In the genomic region with DNA sequence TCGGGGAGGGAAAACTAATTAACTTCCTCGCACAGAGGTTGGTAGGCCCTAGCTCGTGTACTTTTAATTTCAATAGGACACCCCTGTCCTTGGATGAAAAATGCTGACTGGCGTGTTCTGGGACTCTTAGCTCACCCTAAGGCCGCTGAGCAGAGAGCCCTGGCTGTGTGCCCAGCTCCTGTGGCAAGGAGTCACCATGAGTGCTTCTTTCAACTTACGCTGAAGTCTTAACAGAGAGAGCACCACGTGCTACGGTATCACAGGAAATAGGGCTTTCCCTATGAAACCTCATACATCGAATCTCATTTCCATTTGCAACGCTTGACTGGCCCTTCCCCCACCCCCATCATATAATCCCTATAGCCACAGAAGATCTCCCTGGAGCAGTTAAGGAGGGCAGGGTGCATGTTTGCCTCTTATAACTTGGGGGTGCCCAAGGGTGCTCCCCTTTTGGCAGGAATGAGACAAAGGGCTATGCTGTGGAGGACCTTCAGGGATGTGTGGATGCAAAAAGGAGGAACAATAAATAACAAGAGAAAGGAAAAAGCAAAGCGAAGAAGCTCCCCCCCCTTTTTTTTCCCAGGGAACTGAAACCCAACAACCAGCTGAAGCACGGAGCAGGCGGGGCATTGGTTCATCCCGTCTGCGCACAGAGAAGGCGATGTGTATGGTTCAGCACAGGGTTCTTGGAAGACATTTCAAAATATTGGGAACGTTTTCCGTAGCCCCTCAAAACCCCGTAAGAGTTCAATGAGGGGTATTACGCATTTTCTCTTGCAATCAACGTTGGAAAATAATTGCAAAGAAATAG, we compare ENCODE assay signal across 10 mouse cellular contexts. TPM values are rescaled to one million over a fixed set of nuclear protein-coding genes. Genes with fewer than 3 reads are reported as not detected.
DNase-seq lines count a peak whose midpoint lies in the region; ATAC-seq and TF ChIP-seq lines count a peak whose summit lies in the region.
"Had no signal": no experiment of that assay in that cellular context is flagged by ENCODE, and none has a peak within 500 bp of the region (broad histone marks: within the 10 kb centered on the region; RNA-seq: fewer than 3 reads in every experiment).

No protein-coding gene starts in this region.

- H3K9ac ChIP-seq in kidney, embryonic 14.5 days (ENCODE audit: low read depth, low read length): no peak overlapping the region
- H3K9ac ChIP-seq in stomach, embryonic 16.5 days (ENCODE audit: low read length): no peak overlapping the region

- H3K9me3 ChIP-seq in kidney, embryonic 14.5 days (ENCODE audit: control insufficient read depth, low read length): no peaks in the 10 kb centered on the region
- H3K9me3 ChIP-seq in stomach, embryonic 16.5 days (replicated peaks; ENCODE audit: control insufficient read depth, low read length): no peaks in the 10 kb centered on the region

- no peak for TF ChIP-seq POLR2A in cerebellum, adult 2 months (IDR thresholded peaks at IDR 0.05; ENCODE audit: borderline replicate concordance, insufficient read depth, low read length)

- no peaks in the 10 kb centered on the region for H3K27me3 ChIP-seq in cerebellum, adult 2 months (ENCODE audit: control insufficient read depth, insufficient read depth, low read length)
- H3K27me3 ChIP-seq in kidney, embryonic 14.5 days (ENCODE audit: control insufficient read depth, insufficient read depth, low read length): no peaks in the 10 kb centered on the region
- H3K27me3 ChIP-seq in stomach, embryonic 16.5 days (ENCODE audit: control insufficient read depth, insufficient read depth, low read length): no peaks in the 10 kb centered on the region

- no peak overlapping the region for H3K4me3 ChIP-seq in cerebellum, adult 2 months (replicated peaks; ENCODE audit: insufficient read depth, low read depth, low read length)
- no peak overlapping the region for H3K4me3 ChIP-seq in kidney, embryonic 14.5 days (ENCODE audit: low read length)
- H3K4me3 ChIP-seq in stomach, embryonic 16.5 days (replicated peaks; ENCODE audit: low read length): no peak overlapping the region
- H3K4me3 ChIP-seq: erythroblast, embryonic 14.5 days had no signal

- TF ChIP-seq CTCF in cerebellum, adult 2 months (IDR thresholded peaks at IDR 0.05; ENCODE audit: borderline replicate concordance, insufficient read depth, low read depth, low read length): no peak

- DNase-seq in cerebellum, adult 2 months: peak; percentile 45 to 49
- no peak for DNase-seq in cerebellum, adult 11-12 months
- peak; percentile 3 for DNase-seq in thymus, postnatal 25 days
- no peak for DNase-seq in thymus, postnatal 0 days (ENCODE audit: low spot score)
- peak; percentile 77 for DNase-seq in heart, adult 8-10 months (ENCODE audit: low spot score)

- 0 out of 2 replicates have a peak, but pooled peaks cover 3% of the 10 kb centered on the region for H3K4me1 ChIP-seq in cerebellum, adult 2 months (ENCODE audit: control insufficient read depth, insufficient read depth, low read length)
- peaks cover 12% of the 10 kb centered on the region for H3K4me1 ChIP-seq in kidney, embryonic 14.5 days (ENCODE audit: control insufficient read depth, insufficient read depth, low read length)
- peaks cover 11% of the 10 kb centered on the region for H3K4me1 ChIP-seq in stomach, embryonic 16.5 days (ENCODE audit: control insufficient read depth, insufficient read depth, low read length)

- no peak overlapping the region for H3K27ac ChIP-seq in cerebellum, adult 2 months (ENCODE audit: insufficient read depth, low read length)
- peak overlapping the region; percentile 20; the same call in 1 of the 2 replicates for H3K27ac ChIP-seq in kidney, embryonic 14.5 days (ENCODE audit: low read depth, low read length)
- H3K27ac ChIP-seq in stomach, embryonic 16.5 days (ENCODE audit: low read length): no peak overlapping the region; the same call in 1 of the 2 replicates

- ATAC-seq in kidney, embryonic 14.5 days (ENCODE audit: low FRiP score, low TSS enrichment): peak; percentile 93
- ATAC-seq in megakaryocyte progenitor cell, adult 5-6 weeks (replicated peaks; ENCODE audit: poor library complexity): peak; percentile 87
- peak; percentile 64; the same call in 1 of the 2 replicates for ATAC-seq in stomach, embryonic 16.5 days (ENCODE audit: insufficient read depth, low FRiP score)

- H3K36me3 ChIP-seq in kidney, embryonic 14.5 days (ENCODE audit: control insufficient read depth, insufficient read depth, low read length): no peaks in the 10 kb centered on the region
- no peaks in the 10 kb centered on the region for H3K36me3 ChIP-seq in stomach, embryonic 16.5 days (ENCODE audit: control insufficient read depth, insufficient read depth, low read length)

- 81% methylated on average over 21 of the region's 21 CpGs for WGBS in cerebellum, adult 2 months
- 57% methylated on average over 21 of the region's 21 CpGs for WGBS in kidney, embryonic 14.5 days
- WGBS in stomach, embryonic 16.5 days: 68% methylated on average over 21 of the region's 21 CpGs

- no peak overlapping the region for H3K4me2 ChIP-seq in kidney, embryonic 14.5 days (replicated peaks; ENCODE audit: low read depth, low read length)
- H3K4me2 ChIP-seq in stomach, embryonic 16.5 days (ENCODE audit: low read depth, low read length): no peak overlapping the region

RNA-seq across cellular contexts. Expression of a gene that starts 39.0 kb away (rescaled TPM):
- not detected in 2 replicates for polyA plus RNA-seq in cerebellum, adult 2 months (2012; rRNA removed)
- not detected in 2 replicates for polyA plus RNA-seq in thymus, postnatal 0 days (2015; fragmentation: Nextera tagmentation; extraction: Ambion mirVana)
- not detected for total RNA-seq in heart, adult 8-10 months (2022)
- polyA plus RNA-seq in kidney, embryonic 14.5 days (2014; fragmentation: Nextera tagmentation; extraction: Ambion mirVana): not detected in 2 replicates
- not detected in 2 replicates for total RNA-seq in megakaryocyte progenitor cell, adult 5-6 weeks (2015)
- total RNA-seq in megakaryocyte progenitor cell, adult 5-6 weeks (2017): not detected in 2 replicates
- not detected in 2 replicates for polyA plus RNA-seq in stomach, embryonic 16.5 days (2015; fragmentation: Nextera tagmentation; extraction: Ambion mirVana)
- polyA plus RNA-seq: erythroblast, embryonic 14.5 days; spleen, adult 2 months had no signal

Comparison
In these comparisons a context has a peak if more than half of its experiments do, and no peak if none do; other contexts are left out.
1. DNase-seq: peak in cerebellum, adult 2 months (2 of 2), thymus, postnatal 25 days (single experiment) and heart, adult 8-10 months (single experiment); none in cerebellum, adult 11-12 months (single experiment) and thymus, postnatal 0 days (single experiment).
2. Peak in every context shown above with its lines, with median percentiles within 50 percentile points of each other: ATAC-seq.